Mouse (Mus musculus) lung, postnatal 0 days (tissue): ENCODE results near the gene Nrm.

Source experiments
- CTCF ChIP-seq: IDR thresholded peaks from 2 replicates; pipeline ENCODE4 v1.5.1; 2016; ENCODE audit warnings: antibody characterized with exemption, mild to moderate bottlenecking
- EP300 ChIP-seq: IDR thresholded peaks from 2 replicates; pipeline ENCODE4 v1.6.1; 2016; ENCODE audit warnings: antibody characterized with exemption, mild to moderate bottlenecking, control low read depth

GRCm38 (mm10) chr17:35909186-35909918 is 48.2 kb downstream of the Nrm start:
- TF ChIP-seq CTCF (no peak), EP300 (no peak)
